Comparison of ENCODE assay signal across 13 mouse cellular contexts in the genomic region with DNA sequence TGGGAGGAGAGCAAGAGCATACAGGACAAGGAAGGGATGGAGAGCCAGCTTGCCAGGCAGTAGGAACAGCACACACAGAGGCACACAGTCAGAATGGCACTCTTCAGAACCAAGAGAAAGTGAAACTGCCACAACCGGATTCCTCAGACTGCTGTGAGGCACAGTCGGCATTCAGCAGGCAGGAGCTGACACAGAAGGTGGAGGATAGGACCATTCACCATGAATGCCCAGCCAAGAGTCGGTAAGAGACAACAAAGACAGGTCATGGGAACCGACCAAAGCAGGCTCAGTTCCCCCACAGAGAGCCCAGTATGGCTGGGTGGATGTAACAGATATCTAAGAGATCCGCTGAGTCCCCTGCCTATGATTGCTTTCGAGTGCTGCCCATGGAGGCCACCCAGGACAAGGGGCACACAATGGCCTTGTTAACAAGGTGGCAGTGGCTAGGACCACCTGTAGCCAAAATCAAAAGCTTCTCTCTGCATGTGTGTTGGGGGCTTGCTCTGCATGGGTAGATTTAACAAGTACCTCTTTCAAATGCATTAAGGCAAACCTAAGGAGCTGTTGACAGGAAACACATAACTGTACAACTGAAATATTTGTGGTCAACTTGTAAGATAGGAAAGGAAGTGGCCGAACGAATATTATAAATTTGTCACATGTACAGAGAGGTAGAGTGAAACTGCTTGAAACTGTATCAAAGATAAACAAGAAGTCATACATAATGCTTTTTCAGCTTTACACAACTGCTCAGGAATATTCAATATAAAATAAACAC. TPM values are rescaled to one million over a fixed set of nuclear protein-coding genes. Genes with fewer than 3 reads are reported as not detected.
DNase-seq lines count a peak whose midpoint lies in the region; ATAC-seq and TF ChIP-seq lines count a peak whose summit lies in the region.
"Had no signal": no experiment of that assay in that cellular context is flagged by ENCODE, and none has a peak within 500 bp of the region (broad histone marks: within the 10 kb centered on the region; RNA-seq: fewer than 3 reads in every experiment).

No protein-coding gene starts in this region.

- H3K27ac ChIP-seq in bone marrow, adult 2 months (ENCODE audit: control insufficient read depth, insufficient read depth, low read depth, low read length, poor library complexity) = peak overlapping the region; percentile 58
- no peak overlapping the region for H3K27ac ChIP-seq in kidney, embryonic 14.5 days (ENCODE audit: low read depth, low read length)
- H3K27ac ChIP-seq: forebrain, embryonic 15.5 days; heart, embryonic 10.5 days; limb, embryonic 13.5 days had no signal

- WGBS in bone marrow, adult 2 months = 3% methylated on average over 8 of the region's 8 CpGs
- 65% methylated on average over 8 of the region's 8 CpGs for WGBS in kidney, embryonic 14.5 days

- H3K4me1 ChIP-seq in bone marrow, adult 2 months (ENCODE audit: control insufficient read depth, insufficient read depth, low read length) = peaks cover 13% of the 10 kb centered on the region
- no peaks in the 10 kb centered on the region; the same call in 1 of the 2 replicates for H3K4me1 ChIP-seq in kidney, embryonic 14.5 days (ENCODE audit: control insufficient read depth, insufficient read depth, low read length)
- H3K4me1 ChIP-seq: heart, embryonic 10.5 days had no signal

- H3K9ac ChIP-seq in kidney, embryonic 14.5 days (ENCODE audit: low read depth, low read length) = no peak overlapping the region
- H3K9ac ChIP-seq: forebrain, embryonic 15.5 days; limb, embryonic 13.5 days had no signal

- 0 out of 2 replicates have a peak, but pooled peaks have one; percentile 1 for TF ChIP-seq CTCF in bone marrow, adult 2 months (IDR thresholded peaks at IDR 0.05; ENCODE audit: control insufficient read depth, insufficient read depth, low read length)

- H3ac ChIP-seq in myocyte (ENCODE audit: control insufficient read depth, insufficient read length) = no peak overlapping the region

- H3K27me3 ChIP-seq in myocyte (ENCODE audit: control insufficient read depth, insufficient read depth, insufficient read length) = peaks cover 15% of the 10 kb centered on the region
- H3K27me3 ChIP-seq in kidney, embryonic 14.5 days (ENCODE audit: control insufficient read depth, insufficient read depth, low read length) = no peaks in the 10 kb centered on the region
- H3K27me3 ChIP-seq: forebrain, embryonic 15.5 days had no signal

- H3K4me3 ChIP-seq in bone marrow, adult 2 months (replicated peaks; ENCODE audit: control insufficient read depth, low read depth, low read length) = peak overlapping the region; percentile 25
- no peak overlapping the region for H3K4me3 ChIP-seq in myocyte
- no peak overlapping the region for H3K4me3 ChIP-seq in kidney, embryonic 14.5 days (ENCODE audit: low read length)
- H3K4me3 ChIP-seq: forebrain, embryonic 15.5 days; heart, embryonic 10.5 days; limb, embryonic 13.5 days had no signal

- intact Hi-C loops in heart, postnatal 36 days (cut with DNase I) = no loop called here

- no peaks in the 10 kb centered on the region for H3K9me3 ChIP-seq in kidney, embryonic 14.5 days (ENCODE audit: control insufficient read depth, low read length)
- H3K9me3 ChIP-seq: forebrain, embryonic 15.5 days; heart, embryonic 10.5 days; limb, embryonic 13.5 days had no signal

- no peak for TF ChIP-seq POLR2A in bone marrow, adult 2 months (IDR thresholded peaks at IDR 0.05; ENCODE audit: borderline replicate concordance, control insufficient read depth, low read depth, low read length)
- no peak for TF ChIP-seq POLR2A in myocyte (IDR thresholded peaks at IDR 0.05; ENCODE audit: insufficient read length, low read depth)

- no peaks in the 10 kb centered on the region for H3K36me3 ChIP-seq in myocyte (ENCODE audit: control insufficient read depth, insufficient read depth)
- H3K36me3 ChIP-seq in kidney, embryonic 14.5 days (ENCODE audit: control insufficient read depth, insufficient read depth, low read length) = no peaks in the 10 kb centered on the region
- H3K36me3 ChIP-seq: forebrain, embryonic 15.5 days; heart, embryonic 10.5 days; limb, embryonic 13.5 days had no signal

- no peaks in the 10 kb centered on the region for H3K79me2 ChIP-seq in myocyte (ENCODE audit: control insufficient read depth, insufficient read depth)

- peak overlapping the region; percentile 34 for H3K4me2 ChIP-seq in myocyte (ENCODE audit: low read depth)
- H3K4me2 ChIP-seq in kidney, embryonic 14.5 days (replicated peaks; ENCODE audit: low read depth, low read length) = no peak overlapping the region
- H3K4me2 ChIP-seq: forebrain, embryonic 15.5 days; limb, embryonic 13.5 days had no signal

- no peak for ATAC-seq in kidney, embryonic 14.5 days (ENCODE audit: low FRiP score, low TSS enrichment)
- ATAC-seq: forebrain, embryonic 15.5 days had no signal

- DNase-seq in heart, adult 18-20 months = peak; percentile 22 to 32
- DNase-seq in heart, postnatal 36 days = no peak
- peak; percentile 21 for DNase-seq in 3134 (ENCODE audit: extremely low read depth, insufficient read length, low spot score)
- DNase-seq in left cerebral cortex, adult 9 months (ENCODE audit: low spot score in 2 of 2) = no peak
- DNase-seq in right cerebral cortex, postnatal 25 days = no peak
- DNase-seq: midbrain, embryonic 14.5 days had no signal

TF ChIP-seq in myocyte, 11 proteins besides CTCF, POLR2A, EP300 and RAD21:
- TF ChIP-seq E2F4 (IDR thresholded peaks at IDR 0.05; ENCODE audit: insufficient read depth) = no peak
- no peak for TF ChIP-seq POLR2AphosphoS2 (IDR thresholded peaks at IDR 0.05; ENCODE audit: insufficient read length, low read depth)
- TF ChIP-seq CEBPB (IDR thresholded peaks at IDR 0.05; ENCODE audit: insufficient read depth, poor library complexity, severe bottlenecking) = no peak

RNA-seq across cellular contexts. Expression of a gene that starts 17.7 kb away (rescaled TPM):
- under 1 TPM; 0.37 to 0.51 TPM for total RNA-seq in heart, adult 18-20 months (2021)
- under 1 TPM; 0.39 to 0.43 TPM for total RNA-seq in heart, postnatal 36 days (2021)
- polyA plus RNA-seq in bone marrow, adult 2 months (2011; ENCODE audit: insufficient read depth, insufficient read length, low replicate concordance, missing spikeins) = 1.3 and 4.4 TPM in 2 replicates
- not detected for polyA plus RNA-seq in myocyte (2012; fragmentation: generic; extraction: Trizol)
- polyA plus RNA-seq in kidney, embryonic 14.5 days (2014; fragmentation: Nextera tagmentation; extraction: Ambion mirVana) = 0.11 TPM in 1 of 2 replicates, not detected in the other
- polyA plus RNA-seq: C2C12 had no signal

Comparison
In these comparisons a context has a peak if more than half of its experiments do, and no peak if none do; other contexts are left out.
1. DNase-seq: peak in heart, adult 18-20 months (2 of 2) and 3134 (single experiment); none in heart, postnatal 36 days (0 of 2), left cerebral cortex, adult 9 months (0 of 2) and right cerebral cortex, postnatal 25 days (single experiment).